Mouse (Mus musculus): ENCODE results near the gene Dda1.
A peak's percentile ranks its signal among the peaks of the same experiment; 100 is the strongest.
"Not testable (repeated sequence)": the region's sequence is repeated elsewhere in the genome, so short reads cannot be mapped to it uniquely, and the experiment has no call there.

Gene Dda1

DNA sequence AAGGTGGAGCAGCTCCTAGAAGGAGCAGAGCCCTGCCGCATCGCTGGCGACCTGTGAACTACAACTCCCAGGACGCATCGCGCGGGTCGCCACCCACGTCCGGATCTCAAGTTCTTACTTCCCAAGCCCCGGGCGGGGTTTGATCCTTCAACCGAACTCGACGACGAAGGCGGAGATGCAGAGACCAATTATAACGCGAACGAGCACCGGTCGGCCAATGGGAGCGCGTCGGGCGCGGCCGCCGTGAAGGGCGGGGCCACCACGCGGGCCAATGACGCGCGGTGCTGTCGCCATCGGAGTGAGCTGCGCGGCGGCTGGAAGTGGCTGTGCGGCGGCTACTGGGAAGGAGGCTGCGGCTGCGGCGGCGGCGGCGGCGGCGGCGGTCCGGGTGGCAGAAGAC lies at the start of gene Dda1:
Gene Dda1 (plus strand): TSS at position 284 of the 400 bp plus-strand sequence.
- ATAC-seq (ENCODE audit: low TSS enrichment), result peak; percentile 76

DNA sequence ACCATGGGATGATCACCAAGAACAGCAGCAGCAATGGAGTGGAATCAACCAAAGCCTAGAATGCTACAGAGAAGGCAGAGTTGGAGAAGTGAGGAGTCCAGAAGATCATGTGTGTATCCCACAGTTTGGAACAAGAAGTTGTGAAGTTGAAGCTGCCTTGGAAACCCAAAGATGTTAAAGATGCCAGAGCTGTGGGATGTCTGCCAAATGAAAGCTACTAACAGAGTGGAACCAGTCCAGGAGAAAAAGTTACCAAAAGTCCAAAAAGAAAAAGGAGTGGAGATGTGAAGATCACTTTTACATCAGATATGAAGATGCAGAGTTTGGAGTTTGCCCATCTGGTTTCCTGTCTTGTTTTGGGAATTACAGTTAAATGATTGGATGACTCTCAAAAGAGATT lies 46.9 kb upstream of the Dda1 start:
- no peak for ATAC-seq (ENCODE audit: low TSS enrichment)

DNA sequence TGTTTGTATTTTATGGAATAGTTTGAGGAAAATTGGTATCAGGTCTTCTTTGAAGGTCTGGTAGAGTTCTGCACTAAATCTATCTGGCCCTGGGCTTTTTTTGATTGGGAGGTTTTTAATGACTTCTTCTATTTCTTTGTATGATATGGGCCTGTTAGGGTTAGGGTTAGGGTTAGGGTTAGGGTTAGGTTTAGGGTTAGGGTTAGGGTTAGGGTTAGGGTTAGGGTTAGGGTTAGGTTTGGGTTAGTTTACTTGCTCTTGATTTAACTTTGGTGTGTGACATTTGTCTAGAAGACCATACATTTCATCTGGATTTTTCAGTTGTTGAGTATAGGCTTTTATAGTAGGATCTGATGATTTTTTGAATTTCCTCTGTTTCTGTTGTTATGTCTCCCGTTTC lies 36.1 kb upstream of the Dda1 start:
- not testable (repeated sequence) for ATAC-seq (ENCODE audit: low TSS enrichment)

DNA sequence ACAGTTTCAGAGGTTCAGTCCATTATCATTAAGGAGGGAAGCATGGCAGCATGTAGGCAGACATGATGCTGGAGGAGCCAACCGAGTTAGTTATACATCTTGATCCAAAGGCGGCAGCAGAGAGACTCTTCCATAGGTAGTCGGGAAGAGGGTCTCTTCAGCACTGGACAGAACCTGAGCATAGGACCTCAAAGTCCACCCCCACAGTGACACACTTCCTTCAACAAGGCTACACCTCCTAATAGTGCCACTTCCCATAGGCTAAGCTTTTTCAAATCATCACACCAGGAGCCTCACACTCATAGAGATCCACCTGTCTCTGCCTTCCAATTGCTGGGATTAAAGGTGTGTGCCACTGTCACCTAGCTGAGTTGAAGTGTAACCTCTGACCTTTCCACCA lies 32.0 kb upstream of the Dda1 start:
- no peak for ATAC-seq (ENCODE audit: low TSS enrichment)

DNA sequence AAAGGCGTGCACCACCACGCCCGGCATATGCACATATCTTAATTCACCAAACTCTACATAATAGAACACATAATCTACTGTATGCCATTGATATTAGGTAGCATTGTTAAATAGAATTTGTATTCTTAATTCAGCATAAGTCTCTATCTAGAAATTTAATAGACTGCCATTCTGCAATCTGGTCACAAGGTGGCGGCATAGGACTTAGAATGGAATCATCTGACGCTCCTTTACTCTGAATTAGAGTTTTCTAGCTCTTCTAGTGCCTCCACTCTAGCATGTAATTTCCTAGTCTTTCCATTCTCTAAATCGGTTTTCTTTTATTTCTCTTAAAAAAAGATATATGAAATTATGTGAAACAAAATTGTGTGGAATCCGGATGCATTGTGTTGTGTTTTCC lies 27.6 kb upstream of the Dda1 start:
- no peak for ATAC-seq (ENCODE audit: low TSS enrichment)

DNA sequence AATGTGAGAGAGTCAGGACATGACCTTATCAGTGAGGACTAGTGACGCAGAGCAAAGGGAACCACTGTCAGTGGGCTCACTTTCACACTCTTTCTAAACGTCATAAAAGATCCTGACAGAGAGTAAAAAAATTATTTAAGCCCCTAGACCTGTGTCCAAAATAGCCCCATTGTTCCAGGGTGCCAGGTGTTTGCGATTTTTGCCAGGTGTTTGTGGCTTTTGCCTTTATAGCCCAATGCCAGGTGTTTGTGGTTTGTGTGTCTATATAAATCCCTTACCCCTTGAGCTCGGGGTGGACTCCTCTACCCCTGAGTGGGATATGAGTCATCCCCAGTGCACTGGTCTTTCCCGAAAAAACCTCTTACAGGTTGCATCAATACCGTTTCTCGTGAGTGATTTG lies 23.9 kb upstream of the Dda1 start:
- ATAC-seq (ENCODE audit: low TSS enrichment), result no peak

GRCm38 (mm10) chr8:71451337-71451736 lies 17.7 kb upstream of the Dda1 start:
- no peak for ATAC-seq (ENCODE audit: low TSS enrichment)

DNA sequence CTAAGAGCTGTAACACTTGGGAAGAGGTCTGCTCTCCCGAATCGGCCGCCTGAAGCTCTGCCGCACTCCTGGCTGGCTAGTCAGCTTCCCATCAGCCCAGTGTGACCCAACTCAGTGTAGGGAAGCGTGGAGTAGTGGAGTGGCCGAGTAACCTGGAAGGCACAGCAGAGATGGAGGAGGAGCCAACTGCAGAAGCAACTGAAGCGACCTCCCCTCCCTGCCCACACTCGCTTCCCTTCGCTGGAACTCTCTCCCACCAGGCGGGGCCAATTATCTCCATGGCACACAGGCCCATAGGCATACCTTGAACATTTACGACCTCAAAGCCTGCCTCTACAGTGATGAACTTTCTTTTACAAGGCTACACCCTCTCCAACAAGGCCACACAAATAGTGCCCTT lies 17.2 kb upstream of the Dda1 start:
- no peak for ATAC-seq (ENCODE audit: low TSS enrichment)

- ATAC-seq (ENCODE audit: low TSS enrichment), result no peak
These were observed 16.3 kb upstream of the Dda1 start for GRCm38 (mm10) chr8:71452669-71453068.

DNA sequence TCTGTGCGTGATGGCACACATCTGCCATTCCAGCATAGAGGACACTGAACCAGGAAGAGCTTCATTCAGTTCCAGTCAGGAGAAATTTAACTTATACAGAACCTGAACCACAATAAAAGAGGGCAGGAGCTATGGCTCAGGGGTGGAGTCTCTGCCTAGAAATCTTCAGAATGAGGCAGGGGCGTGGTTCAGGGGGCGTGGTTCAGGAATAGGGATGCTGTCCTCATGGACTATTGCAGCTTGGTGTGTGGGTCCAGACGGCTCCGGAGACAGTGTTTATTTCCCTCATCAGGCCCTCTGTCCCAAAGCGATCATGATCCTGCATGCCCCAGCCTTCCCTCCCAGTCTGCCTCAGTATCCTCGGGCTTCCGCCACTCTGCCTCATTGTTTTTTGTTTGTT lies 14.3 kb upstream of the Dda1 start:
- no peak for ATAC-seq (ENCODE audit: low TSS enrichment)

- no peak for ATAC-seq (ENCODE audit: low TSS enrichment)
These were observed 12.1 kb upstream of the Dda1 start for GRCm38 (mm10) chr8:71456906-71457305.

GRCm38 (mm10) chr8:71457659-71458270 lies 11.2 kb upstream of the Dda1 start:
- ATAC-seq (ENCODE audit: low TSS enrichment), result no peak

DNA sequence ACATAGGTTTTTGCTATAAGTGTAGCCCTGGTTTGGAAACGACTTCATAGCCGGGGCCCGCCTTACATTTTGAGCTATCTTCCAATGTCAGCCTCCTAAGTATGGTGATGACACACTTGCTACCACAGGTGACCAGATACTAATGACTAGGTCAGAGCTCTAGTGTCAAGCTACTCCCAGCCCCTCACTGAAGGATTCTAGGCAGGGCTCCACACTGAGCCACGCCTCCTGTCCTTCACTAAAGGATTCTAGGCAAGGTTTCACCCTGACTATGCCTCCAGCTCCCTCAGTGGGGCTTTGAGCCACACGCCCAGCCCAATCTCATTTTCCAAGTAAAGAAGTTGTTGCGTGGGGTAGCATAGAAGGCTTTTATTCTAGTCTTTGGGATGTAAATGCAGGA lies 8.3 kb upstream of the Dda1 start:
- no peak for ATAC-seq (ENCODE audit: low TSS enrichment)

- no peak for ATAC-seq (ENCODE audit: low TSS enrichment)
These were observed 7.7 kb upstream of the Dda1 start for GRCm38 (mm10) chr8:71461152-71461840.

GRCm38 (mm10) chr8:71462191-71462590 lies 6.8 kb upstream of the Dda1 start:
- no peak for ATAC-seq (ENCODE audit: low TSS enrichment)

DNA sequence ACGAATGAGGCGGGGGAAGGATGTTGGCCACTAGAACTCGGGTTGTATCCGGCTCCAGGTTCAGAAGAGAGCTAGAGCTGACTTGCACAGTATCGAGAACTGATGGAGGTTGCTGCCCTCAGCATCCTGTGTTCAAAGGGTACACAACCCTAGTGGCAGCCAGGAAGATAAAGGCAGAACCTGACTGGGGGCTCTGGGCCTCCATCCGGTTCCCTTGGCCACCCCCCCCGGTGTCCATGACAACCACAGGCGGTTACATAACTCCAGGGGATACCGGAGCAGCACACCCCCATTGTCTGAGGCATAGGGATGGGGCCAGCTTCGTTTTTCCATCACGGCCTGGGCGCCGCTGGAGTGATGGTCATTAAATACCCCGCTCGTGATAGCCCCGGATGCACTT lies 6.2 kb upstream of the Dda1 start:
- peak; percentile 31 for ATAC-seq (ENCODE audit: low TSS enrichment)

GRCm38 (mm10) chr8:71463188-71464033 lies 5.6 kb upstream of the Dda1 start, which contains the start of gene Abhd8:
TSS of gene Abhd8 (minus strand) at chr8:71463655.
- ATAC-seq (ENCODE audit: low TSS enrichment), result peak; percentile 66

GRCm38 (mm10) chr8:71464513-71465500 lies 4.2 kb upstream of the Dda1 start, which contains the start of gene Mrpl34:
TSS of gene Mrpl34 (plus strand) at chr8:71464959.
- ATAC-seq (ENCODE audit: low TSS enrichment), result peak; percentile 60

DNA sequence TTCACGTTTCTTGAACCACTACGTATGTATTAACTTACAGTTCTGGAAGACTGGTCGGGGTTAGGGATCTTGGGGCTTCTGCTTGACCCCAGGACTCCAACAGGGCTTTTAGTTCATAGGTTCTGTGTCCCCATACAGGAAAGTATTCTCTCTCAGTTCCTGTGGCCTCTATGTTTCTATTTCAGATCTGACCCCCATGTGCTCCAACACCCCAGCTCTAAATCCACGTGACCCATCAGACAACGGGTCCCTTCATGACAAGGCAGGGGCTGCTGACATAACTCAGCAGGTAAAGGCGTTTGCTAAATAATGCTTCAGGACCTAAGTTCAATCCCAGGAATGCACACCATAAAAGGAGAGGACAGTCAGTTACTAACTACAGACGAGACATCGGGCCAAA lies 3.3 kb upstream of the Dda1 start:
- ATAC-seq (ENCODE audit: low TSS enrichment), result no peak

- no peak for ATAC-seq (ENCODE audit: low TSS enrichment)
These were observed 2.8 kb upstream of the Dda1 start for GRCm38 (mm10) chr8:71466198-71466597.

DNA sequence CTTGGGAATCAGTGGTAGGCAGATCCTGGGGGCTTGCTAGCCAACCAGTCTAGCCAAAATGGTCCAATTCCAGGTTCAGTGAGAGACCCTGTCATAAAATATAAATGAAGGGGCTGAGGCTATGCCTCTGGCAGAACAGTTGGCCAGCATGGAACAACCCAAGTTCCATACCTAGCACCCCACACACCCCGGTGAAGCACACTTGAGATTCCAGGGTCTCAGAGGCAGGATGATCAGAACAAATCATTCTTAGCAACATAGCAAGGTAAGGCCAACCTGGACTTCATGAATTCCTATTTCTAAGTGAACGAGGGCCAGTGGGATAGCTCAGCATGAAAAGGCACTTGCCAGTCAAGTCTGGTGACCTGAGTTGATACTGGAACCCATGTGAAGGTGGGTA lies 1.8 kb upstream of the Dda1 start:
- no peak for ATAC-seq (ENCODE audit: low TSS enrichment)

DNA sequence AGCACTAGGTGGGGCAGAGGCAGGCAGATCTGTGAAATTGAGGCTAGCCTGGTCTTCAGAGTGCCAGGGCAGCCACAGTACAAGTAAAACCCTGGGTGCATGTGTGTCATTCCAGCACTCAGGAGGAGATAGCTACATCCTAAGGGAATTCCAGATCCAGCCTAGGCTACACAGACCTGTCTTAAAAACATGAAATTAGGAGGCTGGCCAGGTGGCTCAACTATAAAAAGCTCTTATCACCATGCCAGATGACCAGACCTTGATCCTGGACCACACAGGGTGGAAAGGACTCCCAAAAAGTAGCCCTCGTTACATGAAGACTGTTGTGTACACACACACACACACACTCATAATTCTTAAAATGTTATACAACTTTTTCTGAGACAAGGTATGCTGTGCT lies 998 bp upstream of the Dda1 start:
- ATAC-seq (ENCODE audit: low TSS enrichment), result no peak
